Mouse (Mus musculus): ENCODE results near the gene Hnf4a. TPM values are rescaled to one million over a fixed set of nuclear protein-coding genes. Genes with fewer than 3 reads are reported as not detected.
"Not testable (repeated sequence)": the region's sequence is repeated elsewhere in the genome, so short reads cannot be mapped to it uniquely, and the experiment has no call there.

Gene Hnf4a
- polyA plus RNA-seq, 1 experiment from 2014 or later, result not detected

- peaks cover 56% of the 10 kb centered on the region for H3K36me3 ChIP-seq
- H3K27me3 ChIP-seq (ENCODE audit: low read depth, poor library complexity, severe bottlenecking), result no peaks in the 10 kb centered on the region
- 85% methylated on average over 12 of the region's 12 CpGs for WGBS
- H3K9me3 ChIP-seq (replicated peaks), result no peaks in the 10 kb centered on the region
- H3K27ac ChIP-seq, result no peak overlapping the region
- no peak overlapping the region for H3K4me3 ChIP-seq
- DNase-seq (ENCODE audit: low spot score), result no peak
- no peaks in the 10 kb centered on the region for H3K4me1 ChIP-seq
Measured at GRCm38 (mm10) chr2:163609281-163609975, 102.8 kb downstream of the Hnf4a start.

DNA sequence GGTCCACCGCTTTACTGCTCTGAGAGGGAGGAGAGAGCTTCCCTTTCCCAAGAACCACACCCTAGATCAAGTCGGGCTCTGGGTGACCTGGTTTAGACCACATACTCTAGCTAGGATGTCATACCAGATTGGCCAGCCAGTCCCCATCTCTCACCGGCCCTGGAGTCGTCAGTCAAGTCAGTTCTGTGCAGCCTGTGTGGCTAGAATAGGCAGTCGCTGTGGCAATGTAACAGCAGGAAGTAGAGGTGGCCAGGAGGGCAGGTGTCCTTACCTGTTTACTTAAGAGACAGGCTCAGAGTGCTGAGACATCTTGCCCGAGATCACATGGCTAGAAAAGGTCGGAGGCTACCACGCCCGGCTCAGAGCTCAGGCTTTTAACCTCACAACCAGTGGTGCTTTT lies 104.6 kb downstream of the Hnf4a start:
- no peak overlapping the region for H3K4me3 ChIP-seq
- H3K27ac ChIP-seq, result no peak overlapping the region
- no peak for DNase-seq (ENCODE audit: low spot score)
- no peaks in the 10 kb centered on the region for H3K4me1 ChIP-seq
- peaks cover 73% of the 10 kb centered on the region for H3K36me3 ChIP-seq
- WGBS, result 71% methylated on average over 9 of the region's 9 CpGs
- no peaks in the 10 kb centered on the region for H3K9me3 ChIP-seq (replicated peaks)
- H3K27me3 ChIP-seq (ENCODE audit: low read depth, poor library complexity, severe bottlenecking), result no peaks in the 10 kb centered on the region

DNA sequence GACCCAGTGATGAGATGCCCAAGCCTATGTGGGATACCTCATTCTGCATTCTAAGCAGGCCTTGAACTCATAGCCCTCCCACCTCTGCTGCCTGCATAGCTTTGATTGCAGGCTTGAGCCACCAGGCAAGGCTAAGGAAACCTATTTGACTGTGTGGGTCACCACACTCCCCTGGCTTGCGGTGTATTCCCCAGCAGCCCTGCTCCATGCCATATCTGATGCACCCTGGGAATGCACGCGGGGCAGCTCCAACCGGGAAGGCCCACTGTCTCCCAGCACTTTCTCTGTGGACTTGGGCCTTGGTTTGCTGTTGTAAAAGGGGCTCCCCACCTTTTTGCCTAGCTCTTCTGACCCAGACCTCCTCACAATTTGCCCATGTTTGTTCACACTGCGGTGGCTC lies 106.6 kb downstream of the Hnf4a start:
- H3K36me3 ChIP-seq, result peaks cover 86% of the 10 kb centered on the region
- DNase-seq (ENCODE audit: low spot score), result no peak

GRCm38 (mm10) chr2:163613990-163614389 lies 107.4 kb downstream of the Hnf4a start:
- 94% methylated on average over 4 of the region's 4 CpGs for WGBS
- Histone ChIP-seq H3K27me3 (ENCODE audit: low read depth, poor library complexity, severe bottlenecking) (no peaks in the 10 kb centered on the region), H3K27ac (no peak overlapping the region), H3K9me3 (replicated peaks) (no peaks in the 10 kb centered on the region), H3K36me3 (peaks cover 94% of the 10 kb centered on the region), H3K4me1 (no peaks in the 10 kb centered on the region), H3K4me3 (no peak overlapping the region)
- DNase-seq (ENCODE audit: low spot score), result no peak

More for the DNA sequence above, 106.6 kb downstream of the Hnf4a start:
- Histone ChIP-seq H3K4me1 (no peaks in the 10 kb centered on the region), H3K9me3 (replicated peaks) (no peaks in the 10 kb centered on the region), H3K4me3 (no peak overlapping the region), H3K27me3 (ENCODE audit: low read depth, poor library complexity, severe bottlenecking) (no peaks in the 10 kb centered on the region), H3K27ac (no peak overlapping the region)
- 94% methylated on average over 5 of the region's 5 CpGs for WGBS

DNA sequence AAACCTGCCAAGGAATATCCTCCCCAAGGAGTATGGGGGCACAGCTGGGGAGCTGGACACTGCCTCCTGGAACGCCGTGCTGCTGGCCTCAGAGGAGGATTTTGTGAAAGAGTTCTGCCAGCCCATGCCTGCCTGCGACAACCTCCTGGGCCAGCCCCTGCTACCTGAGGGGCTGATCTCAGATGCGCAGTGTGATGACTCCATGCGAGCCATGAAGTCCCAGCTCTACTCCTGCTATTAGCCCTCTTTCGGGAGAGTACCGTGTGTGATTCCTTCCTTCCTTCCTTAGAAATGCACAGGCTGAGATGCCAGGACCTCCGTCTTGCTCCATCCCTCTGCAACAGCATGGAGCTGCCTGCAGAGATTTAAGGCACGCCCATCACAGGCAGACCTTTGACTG lies 108.8 kb downstream of the Hnf4a start:
- no peaks in the 10 kb centered on the region for H3K4me1 ChIP-seq
- DNase-seq (ENCODE audit: low spot score), result no peak
- H3K36me3 ChIP-seq, result peaks cover 100% of the 10 kb centered on the region
- 95% methylated on average over 9 of the region's 9 CpGs for WGBS
- no peaks in the 10 kb centered on the region for H3K9me3 ChIP-seq (replicated peaks)
- no peak overlapping the region for H3K27ac ChIP-seq
- no peak overlapping the region for H3K4me3 ChIP-seq
- H3K27me3 ChIP-seq (ENCODE audit: low read depth, poor library complexity, severe bottlenecking), result no peaks in the 10 kb centered on the region

GRCm38 (mm10) chr2:163615906-163616651 lies 109.5 kb downstream of the Hnf4a start:
- DNase-seq (ENCODE audit: low spot score), result no peak
- Histone ChIP-seq H3K4me1 (no peaks in the 10 kb centered on the region), H3K27me3 (ENCODE audit: low read depth, poor library complexity, severe bottlenecking) (no peaks in the 10 kb centered on the region)

GRCm38 (mm10) chr2:163616652-163617227 lies 110.1 kb downstream of the Hnf4a start:
- Histone ChIP-seq H3K27me3 (ENCODE audit: low read depth, poor library complexity, severe bottlenecking) (no peaks in the 10 kb centered on the region), H3K4me1 (no peaks in the 10 kb centered on the region), H3K9me3 (replicated peaks) (no peaks in the 10 kb centered on the region), H3K36me3 (peaks cover 99% of the 10 kb centered on the region), H3K4me3 (no peak overlapping the region), H3K27ac (no peak overlapping the region)
- 88% methylated on average over 3 of the region's 3 CpGs for WGBS
- no peak for DNase-seq (ENCODE audit: low spot score)

More at GRCm38 (mm10) chr2:163615906-163616651, 109.5 kb downstream of the Hnf4a start:
- H3K36me3 ChIP-seq, result peaks cover 100% of the 10 kb centered on the region
- no peak overlapping the region for H3K4me3 ChIP-seq
- no peaks in the 10 kb centered on the region for H3K9me3 ChIP-seq (replicated peaks)
- WGBS, result 88% methylated on average over 4 of the region's 4 CpGs
- no peak overlapping the region for H3K27ac ChIP-seq

GRCm38 (mm10) chr2:163617232-163617863 lies 110.7 kb downstream of the Hnf4a start:
- no peak for DNase-seq (ENCODE audit: low spot score)
- H3K9me3 ChIP-seq (replicated peaks), result no peaks in the 10 kb centered on the region
- H3K27ac ChIP-seq, result no peak overlapping the region
- WGBS, result 79% methylated on average over 3 of the region's 3 CpGs
- H3K36me3 ChIP-seq, result peaks cover 98% of the 10 kb centered on the region
- H3K27me3 ChIP-seq (ENCODE audit: low read depth, poor library complexity, severe bottlenecking), result no peaks in the 10 kb centered on the region
- H3K4me1 ChIP-seq, result no peaks in the 10 kb centered on the region
- H3K4me3 ChIP-seq, result no peak overlapping the region

DNA sequence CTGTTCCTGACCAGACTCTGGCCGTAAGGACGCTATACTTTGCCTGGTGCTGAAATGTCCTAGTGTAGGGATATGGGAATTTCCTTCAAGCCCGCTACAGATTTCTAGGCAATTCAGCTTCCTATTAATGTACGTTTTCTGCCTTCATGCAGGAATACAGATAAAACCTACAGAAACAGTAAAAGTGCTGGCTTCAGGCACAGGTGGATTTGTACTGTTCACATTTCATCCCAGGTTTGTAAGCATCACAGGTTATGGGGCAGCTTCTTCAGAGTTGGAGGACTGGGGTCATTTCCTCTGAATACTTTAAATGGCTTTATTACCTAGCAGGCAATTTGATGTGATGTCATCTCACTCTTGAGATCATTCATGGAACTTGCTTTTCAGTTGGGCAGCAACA lies 111.3 kb downstream of the Hnf4a start:
- no peak overlapping the region for H3K4me3 ChIP-seq
- WGBS, result 93% methylated on average over 4 of the region's 4 CpGs

GRCm38 (mm10) chr2:163620451-163620850 lies 113.8 kb downstream of the Hnf4a start:
- no peak overlapping the region for H3K27ac ChIP-seq
- peaks cover 94% of the 10 kb centered on the region for H3K36me3 ChIP-seq
- no peak overlapping the region for H3K4me3 ChIP-seq
- H3K27me3 ChIP-seq (ENCODE audit: low read depth, poor library complexity, severe bottlenecking), result no peaks in the 10 kb centered on the region
- 84% methylated on average over 8 of the region's 8 CpGs for WGBS
- DNase-seq (ENCODE audit: low spot score), result no peak
- H3K9me3 ChIP-seq (replicated peaks), result no peaks in the 10 kb centered on the region
- no peaks in the 10 kb centered on the region for H3K4me1 ChIP-seq

More for the DNA sequence above, 111.3 kb downstream of the Hnf4a start:
- Histone ChIP-seq H3K27me3 (ENCODE audit: low read depth, poor library complexity, severe bottlenecking) (no peaks in the 10 kb centered on the region), H3K27ac (no peak overlapping the region), H3K36me3 (peaks cover 98% of the 10 kb centered on the region), H3K4me1 (no peaks in the 10 kb centered on the region), H3K9me3 (replicated peaks) (no peaks in the 10 kb centered on the region)
- DNase-seq (ENCODE audit: low spot score), result no peak

DNA sequence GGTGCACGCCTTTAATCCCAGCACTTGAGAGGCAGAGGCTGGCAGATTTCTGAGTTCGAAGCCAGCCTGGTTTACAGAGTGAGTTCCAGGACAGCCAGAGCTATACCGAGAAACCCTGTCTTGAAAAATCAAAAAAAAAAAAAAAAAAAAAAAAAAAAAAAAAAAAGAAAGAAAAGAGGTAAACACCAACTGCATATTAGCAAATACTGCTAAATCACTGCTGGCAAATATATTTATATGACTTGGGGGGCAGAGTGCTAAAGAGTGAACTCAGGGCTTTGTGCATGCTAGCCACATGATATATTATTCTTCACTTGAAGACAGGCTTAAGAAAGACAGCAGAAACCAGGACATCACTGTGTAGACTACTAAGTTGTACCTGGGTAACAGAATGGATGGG lies 114.8 kb downstream of the Hnf4a start:
- WGBS, result 91% methylated on average over 3 of the region's 3 CpGs
- not testable (repeated sequence) for H3K9me3 ChIP-seq (replicated peaks); H3K27me3 ChIP-seq (ENCODE audit: low read depth, poor library complexity, severe bottlenecking); H3K27ac ChIP-seq; DNase-seq (ENCODE audit: low spot score); H3K4me1 ChIP-seq; H3K4me3 ChIP-seq
- peaks cover 94% of the 10 kb centered on the region for H3K36me3 ChIP-seq

Data from limb, embryonic 10.5 days (tissue).